Mouse (Mus musculus) liver, embryonic 13.5 days (tissue): ENCODE data around the gene Cdhr2. TPM values are rescaled to one million over a fixed set of nuclear protein-coding genes. Genes with fewer than 3 reads are reported as not detected.

ENCODE experiments used
- ATAC-seq: fragments of 200-750 bp; cut with Nextera tagmentation; 2 replicates; pipeline ENCODE4 v1.8.0; 2017; ENCODE audit warnings: low read depth, mild to moderate bottlenecking, moderate number of reproducible peaks, moderate library complexity
- DNase-seq: peaks from one replicate; pipeline ENCODE4 v3.0.0; 2022
- H3K27ac ChIP-seq: fragments of 300-500 bp; sonication (generic); 2 replicates; pipeline ENCODE4 v1.5.1; 2015; ENCODE audit warnings: moderate library complexity, mild to moderate bottlenecking, inconsistent platforms
- H3K27me3 ChIP-seq: fragments of 300-500 bp; sonication (generic); 2 replicates; pipeline ENCODE4 v1.6.1; 2015; ENCODE audit warnings: mild to moderate bottlenecking, inconsistent platforms
- H3K36me3 ChIP-seq: fragments of 300-500 bp; sonication (generic); 2 replicates; pipeline ENCODE4 v1.6.1; 2015; ENCODE audit warnings: mild to moderate bottlenecking, inconsistent platforms
- H3K4me1 ChIP-seq: fragments of 300-500 bp; sonication (generic); replicated peaks from 2 replicates; pipeline ENCODE4 v1.6.1; 2015; ENCODE audit warnings: inconsistent platforms
- H3K4me2 ChIP-seq: fragments of 300-500 bp; sonication (generic); 2 replicates; pipeline ENCODE4 v1.6.1; 2015; ENCODE audit warnings: inconsistent platforms, mild to moderate bottlenecking, moderate library complexity
- H3K4me3 ChIP-seq: fragments of 300-500 bp; sonication (generic); replicated peaks from 2 replicates; pipeline ENCODE4 v1.5.1; 2015; ENCODE audit warnings: mild to moderate bottlenecking, inconsistent platforms
- H3K9ac ChIP-seq: fragments of 300-500 bp; sonication (generic); 2 replicates; pipeline ENCODE4 v1.6.1; 2015; ENCODE audit warnings: mild to moderate bottlenecking, inconsistent platforms
- H3K9me3 ChIP-seq: fragments of 300-500 bp; sonication (generic); replicated peaks from 2 replicates; pipeline ENCODE4 v1.6.1; 2016; ENCODE audit warnings: inconsistent platforms
- WGBS: fragments of 180-500 bp; shearing (Covaris S2); methylation state at CpG from one replicate; pipeline ENCODE4 v1.1.7; 2015; ENCODE audit not compliant: insufficient replicate concordance; 5-methylcytosine and 5-hydroxymethylcytosine counted together
- polyA plus RNA-seq: library from polyadenylated mRNA; unstranded; fragments of >200 nt; fragmentation: Nextera tagmentation; extraction: Ambion mirVana; gene quantifications from 2 replicates; pipeline ENCODE4 v1.2.1, GENCODE M21; 2015

The Cdhr2 gene
- polyA plus RNA-seq: 7.8 and 10.5 TPM in 2 replicates

- Histone ChIP-seq H3K4me2 (peak within 1 kb of the TSS; percentile 27; the same call in 1 of the 2 replicates), H3K27ac (peak within 1 kb of the TSS; percentile 59), H3K9ac (peak within 1 kb of the TSS; percentile 29; the same call in 1 of the 2 replicates), H3K36me3 (no peaks in the 10 kb centered on the region), H3K4me1 (peaks cover 17% of the 10 kb centered on the region; the same call in 1 of the 2 replicates), H3K9me3 (no peaks in the 10 kb centered on the region), H3K27me3 (no peaks in the 10 kb centered on the region), H3K4me3 (peak within 1 kb of the TSS; percentile 22; the same call in 1 of the 2 replicates)
- peak; percentile 78 for ATAC-seq
- WGBS: 69% methylated on average over 5 of the region's 5 CpGs
- DNase-seq: no peak
Observed at GRCm38 (mm10) chr13:54701243-54701642, at the start of gene Cdhr2. Gene Cdhr2 (plus strand): TSS chr13:54701461.

GRCm38 (mm10) chr13:54660877-54661276, 40.4 kb upstream of the Cdhr2 start:
- Histone ChIP-seq H3K4me2 (no peak overlapping the region), H3K36me3 (peaks cover 72% of the 10 kb centered on the region), H3K4me1 (no peaks in the 10 kb centered on the region), H3K9me3 (no peaks in the 10 kb centered on the region), H3K9ac (no peak overlapping the region), H3K27me3 (no peaks in the 10 kb centered on the region), H3K27ac (no peak overlapping the region), H3K4me3 (no peak overlapping the region)
- 79% methylated on average over 5 of the region's 5 CpGs for WGBS
- DNase-seq (no peak), ATAC-seq (no peak)

DNA sequence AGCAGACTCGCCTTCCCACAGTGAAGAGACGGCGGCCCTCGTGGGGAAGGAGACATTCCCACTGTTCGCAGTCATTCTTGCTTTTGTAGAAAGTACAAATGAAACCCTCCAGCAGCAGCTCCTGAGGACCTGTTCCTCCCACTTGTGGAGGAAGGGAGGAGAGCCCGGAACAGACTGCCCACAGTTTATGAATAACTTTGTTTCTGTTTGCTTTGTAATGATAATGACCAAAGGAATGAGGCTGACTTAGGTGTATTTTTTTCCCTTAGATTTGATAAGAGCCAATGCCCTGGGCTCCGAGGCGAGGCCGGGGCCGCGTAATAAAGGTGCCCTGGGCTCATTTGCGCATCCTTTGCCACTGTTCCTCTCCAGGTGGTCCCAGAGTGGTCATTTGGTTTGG, 39.9 kb upstream of the Cdhr2 start:
- DNase-seq: no peak
- Histone ChIP-seq H3K27ac (no peak overlapping the region), H3K4me1 (no peaks in the 10 kb centered on the region), H3K9me3 (no peaks in the 10 kb centered on the region), H3K4me3 (no peak overlapping the region), H3K9ac (no peak overlapping the region), H3K36me3 (peaks cover 67% of the 10 kb centered on the region), H3K4me2 (no peak overlapping the region), H3K27me3 (no peaks in the 10 kb centered on the region)
- ATAC-seq: no peak
- WGBS: 86% methylated on average over 12 of the region's 12 CpGs

- Histone ChIP-seq H3K27me3 (no peaks in the 10 kb centered on the region), H3K4me3 (no peak overlapping the region), H3K27ac (no peak overlapping the region), H3K9ac (no peak overlapping the region), H3K4me1 (no peaks in the 10 kb centered on the region), H3K4me2 (no peak overlapping the region), H3K36me3 (peaks cover 41% of the 10 kb centered on the region), H3K9me3 (0 out of 2 replicates have a peak, but pooled peaks cover under 1% of the 10 kb centered on the region)
- no peak for ATAC-seq
- WGBS: 80% methylated on average over 4 of the region's 4 CpGs
- no peak for DNase-seq
Observed at GRCm38 (mm10) chr13:54663999-54664398, 37.3 kb upstream of the Cdhr2 start.

- H3K4me3 ChIP-seq: no peak overlapping the region
- no peak overlapping the region for H3K9ac ChIP-seq
- no peak overlapping the region for H3K4me2 ChIP-seq
- no peak overlapping the region for H3K27ac ChIP-seq
- H3K4me1 ChIP-seq: no peaks in the 10 kb centered on the region
- WGBS: 84% methylated on average over 1 of the region's 1 CpGs
- H3K9me3 ChIP-seq: 0 out of 2 replicates have a peak, but pooled peaks cover 3% of the 10 kb centered on the region
- peaks cover 37% of the 10 kb centered on the region for H3K36me3 ChIP-seq
- ATAC-seq: no peak
- DNase-seq: no peak
- no peaks in the 10 kb centered on the region for H3K27me3 ChIP-seq
Observed at GRCm38 (mm10) chr13:54664509-54664908, 36.8 kb upstream of the Cdhr2 start.

DNA sequence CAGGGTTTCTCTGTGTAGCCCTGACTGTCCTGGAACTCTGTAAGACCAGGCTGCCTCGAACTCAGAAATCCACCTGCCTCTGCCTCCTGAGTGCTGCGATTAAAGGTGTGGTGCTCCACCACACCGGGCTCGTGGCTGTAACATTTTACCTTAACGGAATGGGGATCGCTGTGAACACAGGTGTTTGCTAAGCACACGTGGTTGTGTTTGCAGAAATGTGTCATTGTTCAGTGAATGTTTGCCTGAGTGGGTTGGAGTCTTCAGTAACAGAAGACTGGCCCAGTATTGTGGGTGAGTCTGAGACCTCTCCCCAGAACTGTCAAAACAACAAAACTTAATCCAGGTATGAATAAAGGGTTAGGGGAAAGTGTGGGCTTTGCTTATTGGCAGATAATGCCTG, 36.2 kb upstream of the Cdhr2 start:
- no peaks in the 10 kb centered on the region for H3K4me1 ChIP-seq
- no peak for ATAC-seq
- 0 out of 2 replicates have a peak, but pooled peaks cover 3% of the 10 kb centered on the region for H3K9me3 ChIP-seq
- H3K36me3 ChIP-seq: peaks cover 33% of the 10 kb centered on the region
- DNase-seq: no peak
- no peak overlapping the region for H3K27ac ChIP-seq
- no peak overlapping the region for H3K9ac ChIP-seq
- H3K27me3 ChIP-seq: no peaks in the 10 kb centered on the region
- WGBS: 84% methylated on average over 7 of the region's 7 CpGs
- no peak overlapping the region for H3K4me2 ChIP-seq
- H3K4me3 ChIP-seq: no peak overlapping the region

- no peak overlapping the region for H3K9ac ChIP-seq
- no peak overlapping the region for H3K4me2 ChIP-seq
- no peaks in the 10 kb centered on the region for H3K4me1 ChIP-seq
- H3K9me3 ChIP-seq: 0 out of 2 replicates have a peak, but pooled peaks cover 3% of the 10 kb centered on the region
- ATAC-seq: no peak
- WGBS: 61% methylated on average over 2 of the region's 2 CpGs
- no peaks in the 10 kb centered on the region for H3K36me3 ChIP-seq
- H3K4me3 ChIP-seq: no peak overlapping the region
- H3K27me3 ChIP-seq: no peaks in the 10 kb centered on the region
- DNase-seq: no peak
- H3K27ac ChIP-seq: no peak overlapping the region
Observed at GRCm38 (mm10) chr13:54670491-54670890, 30.8 kb upstream of the Cdhr2 start.

GRCm38 (mm10) chr13:54675895-54676590, 25.2 kb upstream of the Cdhr2 start:
- Histone ChIP-seq H3K27ac (no peak overlapping the region), H3K4me2 (no peak overlapping the region), H3K9ac (no peak overlapping the region), H3K4me1 (peaks cover 26% of the 10 kb centered on the region), H3K27me3 (no peaks in the 10 kb centered on the region), H3K9me3 (no peaks in the 10 kb centered on the region), H3K4me3 (no peak overlapping the region), H3K36me3 (peaks cover 25% of the 10 kb centered on the region)
- ATAC-seq (no peak), DNase-seq (no peak)
- 63% methylated on average over 11 of the region's 11 CpGs for WGBS

- DNase-seq (no peak), ATAC-seq (no peak)
- Histone ChIP-seq H3K9ac (no peak overlapping the region), H3K4me3 (no peak overlapping the region), H3K27ac (peak overlapping the region; percentile 10; the same call in 1 of the 2 replicates), H3K4me1 (peaks cover 44% of the 10 kb centered on the region), H3K36me3 (peaks cover 47% of the 10 kb centered on the region), H3K4me2 (no peak overlapping the region), H3K27me3 (no peaks in the 10 kb centered on the region), H3K9me3 (no peaks in the 10 kb centered on the region)
- WGBS: 74% methylated on average over 4 of the region's 4 CpGs
Observed at GRCm38 (mm10) chr13:54678263-54678662, 23.0 kb upstream of the Cdhr2 start.

DNA sequence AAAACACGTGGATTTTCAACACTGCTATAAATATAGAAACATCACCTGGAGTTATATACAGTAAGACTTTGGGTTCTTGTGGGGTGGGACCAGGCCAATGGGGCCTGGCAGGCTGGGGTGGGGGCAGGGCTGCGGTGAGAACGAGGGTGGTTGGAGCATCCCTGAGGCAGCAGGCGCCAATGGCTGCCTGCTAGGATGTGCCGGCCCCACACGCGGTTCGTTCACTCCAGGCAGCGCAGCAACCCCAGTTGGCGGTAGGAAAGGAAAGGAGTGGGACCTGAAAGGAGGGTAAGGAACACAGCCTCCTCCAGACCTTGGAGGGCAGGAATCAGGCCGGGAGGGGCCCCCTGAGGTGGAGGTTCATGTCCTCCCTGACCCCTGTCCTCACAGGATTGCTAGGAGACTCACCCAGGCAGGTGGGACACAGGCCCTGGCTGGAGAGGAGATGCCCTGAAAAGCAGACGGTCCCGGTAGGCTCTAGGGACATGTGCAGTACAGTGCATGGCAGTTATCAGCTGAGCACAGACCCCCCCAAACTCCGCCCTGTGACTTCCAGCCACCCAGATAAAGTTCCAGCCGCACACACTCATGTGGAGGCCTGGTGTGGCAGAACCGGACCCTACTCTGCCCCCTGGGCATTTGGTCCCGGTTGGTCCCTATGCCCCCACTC, 20.9 kb upstream of the Cdhr2 start:
- H3K4me3 ChIP-seq: peak overlapping the region; percentile 58
- H3K27ac ChIP-seq: peak overlapping the region; percentile 97

DNA sequence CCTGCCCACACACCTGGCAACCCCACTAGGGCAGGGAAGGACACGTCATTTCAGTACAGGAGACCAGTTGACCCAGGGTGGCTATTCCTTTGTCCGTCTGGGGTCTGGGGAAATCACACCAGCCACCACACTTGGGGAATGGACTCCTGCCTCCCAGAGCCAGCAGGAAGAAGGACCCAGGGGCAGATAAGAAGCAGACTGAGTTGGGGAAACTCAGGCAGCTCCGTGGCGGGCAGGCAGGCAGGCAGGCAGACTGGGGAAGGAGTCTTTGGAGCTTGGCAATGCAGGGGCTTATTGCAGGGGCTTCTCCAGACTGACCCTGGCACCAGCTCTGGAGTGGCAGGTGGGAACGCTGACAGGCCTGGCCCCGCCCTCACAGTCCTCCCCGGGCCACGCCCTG, 20.0 kb upstream of the Cdhr2 start:
- Histone ChIP-seq H3K4me1 (peaks cover 72% of the 10 kb centered on the region), H3K36me3 (peaks cover 63% of the 10 kb centered on the region), H3K4me3 (peak overlapping the region; percentile 58), H3K9me3 (no peaks in the 10 kb centered on the region), H3K27me3 (no peaks in the 10 kb centered on the region), H3K27ac (peak overlapping the region; percentile 97), H3K9ac (peak overlapping the region; percentile 76), H3K4me2 (peak overlapping the region; percentile 74)
- no peak for ATAC-seq
- 33% methylated on average over 8 of the region's 8 CpGs for WGBS
- peak; percentile 43 for DNase-seq

More for the DNA sequence above, 20.9 kb upstream of the Cdhr2 start:
- peaks cover 63% of the 10 kb centered on the region for H3K36me3 ChIP-seq
- peak overlapping the region; percentile 74 for H3K4me2 ChIP-seq
- H3K9ac ChIP-seq: peak overlapping the region; percentile 76
- no peaks in the 10 kb centered on the region for H3K27me3 ChIP-seq
- peak; percentile 98 for ATAC-seq
- peak; percentile 87 for DNase-seq
- WGBS: 48% methylated on average over 17 of the region's 17 CpGs
- H3K9me3 ChIP-seq: no peaks in the 10 kb centered on the region
- H3K4me1 ChIP-seq: peaks cover 65% of the 10 kb centered on the region
